Mouse (Mus musculus) forebrain, embryonic 16.5 days (tissue): ENCODE results near the gene 4930519G04Rik. TPM values are rescaled to one million over a fixed set of nuclear protein-coding genes. Genes with fewer than 3 reads are reported as not detected.
A peak's percentile ranks its signal among the peaks of the same experiment; 100 is the strongest.
"Not testable (repeated sequence)": the region's sequence is repeated elsewhere in the genome, so short reads cannot be mapped to it uniquely, and the experiment has no call there.

Experiments used
- ATAC-seq: fragments of 200-750 bp; cut with Nextera tagmentation; 2 replicates; pipeline ENCODE4 v1.8.0; 2017; ENCODE audit warnings: mild to moderate bottlenecking, moderate library complexity
- H3K27ac ChIP-seq: fragments of 300-500 bp; sonication (generic); 2 replicates; pipeline ENCODE4 v1.5.1; 2014; ENCODE audit warnings: low read length, control low read depth
- H3K27me3 ChIP-seq: fragments of 300-500 bp; sonication (generic); replicated peaks from 2 replicates; pipeline ENCODE4 v1.6.1; 2014; ENCODE audit warnings: low read length; ENCODE audit not compliant: control insufficient read depth, insufficient read depth
- H3K36me3 ChIP-seq: fragments of 300-500 bp; sonication (generic); 2 replicates; pipeline ENCODE4 v1.6.1; 2014; ENCODE audit not compliant: control insufficient read depth, insufficient read depth
- H3K4me1 ChIP-seq: fragments of 300-500 bp; sonication (generic); replicated peaks from 2 replicates; pipeline ENCODE4 v1.6.1; 2014; ENCODE audit warnings: low read length; ENCODE audit not compliant: control insufficient read depth, insufficient read depth
- H3K4me2 ChIP-seq: fragments of 300-500 bp; sonication (generic); 2 replicates; pipeline ENCODE4 v1.6.1; 2014; ENCODE audit warnings: mild to moderate bottlenecking, low read length, control low read depth
- H3K4me3 ChIP-seq: fragments of 300-500 bp; sonication (generic); replicated peaks from 2 replicates; pipeline ENCODE4 v1.5.1; 2014; ENCODE audit warnings: mild to moderate bottlenecking, low read length, control low read depth
- H3K9ac ChIP-seq: fragments of 300-500 bp; sonication (generic); replicated peaks from 2 replicates; pipeline ENCODE4 v1.6.1; 2014; ENCODE audit warnings: low read depth, low read length, control low read depth
- H3K9me3 ChIP-seq: fragments of 300-500 bp; sonication (generic); 2 replicates; pipeline ENCODE4 v1.6.1; 2016; ENCODE audit warnings: low read length; ENCODE audit not compliant: control insufficient read depth
- WGBS: fragments of 180-500 bp; shearing (Covaris S2); extraction: QIAGEN DNeasy Blood & Tissue Kit; methylation state at CpG from one replicate; pipeline ENCODE4 v1.1.7; 2014; 5-methylcytosine and 5-hydroxymethylcytosine counted together
- polyA plus RNA-seq: library from polyadenylated mRNA; unstranded; fragments of >200 nt; fragmentation: Nextera tagmentation; extraction: Ambion mirVana; gene quantifications from 2 replicates; pipeline ENCODE4 v1.2.1, GENCODE M21; 2015

Gene 4930519G04Rik
- polyA plus RNA-seq, 1 experiment from 2014 or later = not detected

DNA sequence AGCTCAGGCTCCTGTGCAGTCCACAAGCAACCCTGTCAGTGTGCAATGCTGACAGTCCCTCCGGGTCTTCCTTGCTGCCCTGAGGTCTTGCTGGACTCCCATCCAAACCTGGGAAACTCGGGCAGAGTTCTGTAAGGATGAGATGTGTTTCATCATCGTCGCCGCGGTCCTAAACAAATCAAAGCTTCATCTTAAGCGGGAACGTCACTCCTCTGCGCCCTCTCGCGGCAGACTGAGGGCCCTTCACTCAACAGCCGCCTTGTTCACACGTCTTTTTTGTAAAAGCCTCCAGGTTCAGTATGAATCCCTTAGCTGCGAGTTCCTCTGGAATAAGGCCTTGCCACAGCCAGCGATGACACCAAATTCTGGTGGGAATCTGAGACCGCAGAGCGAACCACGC is 5.8 kb downstream of the 4930519G04Rik start:
- H3K27me3 ChIP-seq = no peaks in the 10 kb centered on the region
- peak overlapping the region; percentile 35 for H3K4me3 ChIP-seq
- no peaks in the 10 kb centered on the region for H3K9me3 ChIP-seq
- no peak overlapping the region for H3K27ac ChIP-seq
- ATAC-seq = peak; percentile 63; the same call in 1 of the 2 replicates
- peaks cover 4% of the 10 kb centered on the region; the same call in 1 of the 2 replicates for H3K4me1 ChIP-seq
- H3K36me3 ChIP-seq = no peaks in the 10 kb centered on the region
- H3K9ac ChIP-seq = peak overlapping the region; percentile 62
- H3K4me2 ChIP-seq = peak overlapping the region; percentile 67
- WGBS = 4% methylated on average over 18 of the region's 18 CpGs

DNA sequence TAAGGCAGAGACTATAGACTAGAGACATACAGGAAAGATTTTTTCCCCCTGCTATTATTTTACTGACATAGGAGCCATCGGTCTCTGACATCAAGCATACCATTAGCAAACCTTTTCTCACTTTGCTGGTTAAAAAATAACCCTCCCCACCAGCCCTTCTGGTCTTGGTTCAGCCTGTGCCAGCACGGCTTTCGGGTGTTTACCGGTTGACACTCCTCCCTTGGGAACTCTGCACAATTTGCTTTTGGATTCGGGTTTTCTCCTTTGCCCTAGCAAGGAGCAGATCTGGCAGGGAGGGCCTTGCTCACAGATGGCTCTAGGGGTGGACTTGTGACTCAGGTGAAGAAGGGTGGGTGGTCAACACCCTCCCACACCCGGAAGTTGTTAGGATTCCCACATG is 8.3 kb downstream of the 4930519G04Rik start:
- WGBS = 69% methylated on average over 6 of the region's 6 CpGs
- H3K27ac ChIP-seq = no peak overlapping the region

DNA sequence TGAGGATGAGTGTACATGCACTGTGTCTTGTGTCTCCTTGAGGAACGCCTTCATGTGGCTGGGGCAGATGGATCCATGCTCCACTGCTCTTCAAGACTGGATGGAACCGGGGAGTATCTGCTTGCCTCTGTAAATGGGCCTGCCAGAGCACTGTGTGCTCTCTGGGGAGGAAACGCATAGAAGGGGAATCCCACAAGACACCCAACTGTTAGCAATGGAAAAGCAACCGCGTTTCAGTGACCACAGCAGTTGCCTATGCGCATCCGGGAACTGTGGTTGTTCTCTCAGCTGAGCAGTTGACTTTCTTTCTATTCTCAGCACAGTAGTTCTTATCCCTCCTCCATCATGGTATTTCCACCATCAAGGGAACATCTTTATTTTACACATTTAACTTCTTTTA is 11.3 kb downstream of the 4930519G04Rik start:
- Histone ChIP-seq H3K9ac (no peak overlapping the region), H3K27me3 (no peaks in the 10 kb centered on the region), H3K4me2 (no peak overlapping the region), H3K4me1 (no peaks in the 10 kb centered on the region), H3K27ac (no peak overlapping the region), H3K36me3 (no peaks in the 10 kb centered on the region), H3K4me3 (no peak overlapping the region), H3K9me3 (peaks cover 5% of the 10 kb centered on the region; the same call in 1 of the 2 replicates)
- 81% methylated on average over 7 of the region's 7 CpGs for WGBS
- no peak for ATAC-seq

More for the DNA sequence above, 8.3 kb downstream of the 4930519G04Rik start:
- Histone ChIP-seq H3K4me2 (no peak overlapping the region), H3K9me3 (no peaks in the 10 kb centered on the region), H3K4me1 (peaks cover 4% of the 10 kb centered on the region; the same call in 1 of the 2 replicates), H3K9ac (no peak overlapping the region), H3K27me3 (no peaks in the 10 kb centered on the region), H3K36me3 (no peaks in the 10 kb centered on the region), H3K4me3 (no peak overlapping the region)
- ATAC-seq = no peak

DNA sequence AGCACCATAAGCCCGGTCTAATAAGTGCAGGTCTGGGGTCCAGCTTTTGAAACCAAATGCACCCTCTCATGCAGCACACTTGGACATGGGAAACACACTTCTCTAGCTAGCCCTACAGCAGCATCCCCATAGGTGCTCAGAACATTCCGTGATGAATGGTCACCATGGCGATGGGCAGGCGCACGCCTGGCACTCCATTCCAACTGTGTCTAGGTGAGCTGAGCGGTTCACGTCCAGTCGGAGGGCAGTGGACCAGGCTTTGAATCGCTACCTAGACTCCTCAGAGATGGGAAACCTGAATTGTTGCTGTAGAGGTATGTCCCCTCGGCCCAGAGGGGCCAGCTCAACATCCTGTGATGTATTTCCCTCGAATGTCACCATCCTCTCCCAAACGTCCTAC is 11.8 kb downstream of the 4930519G04Rik start:
- 84% methylated on average over 12 of the region's 12 CpGs for WGBS
- H3K27ac ChIP-seq = no peak overlapping the region
- H3K4me2 ChIP-seq = no peak overlapping the region
- no peak overlapping the region for H3K9ac ChIP-seq
- no peaks in the 10 kb centered on the region for H3K36me3 ChIP-seq
- no peak for ATAC-seq
- H3K27me3 ChIP-seq = no peaks in the 10 kb centered on the region
- H3K4me3 ChIP-seq = no peak overlapping the region
- peaks cover 5% of the 10 kb centered on the region; the same call in 1 of the 2 replicates for H3K9me3 ChIP-seq
- H3K4me1 ChIP-seq = no peaks in the 10 kb centered on the region

DNA sequence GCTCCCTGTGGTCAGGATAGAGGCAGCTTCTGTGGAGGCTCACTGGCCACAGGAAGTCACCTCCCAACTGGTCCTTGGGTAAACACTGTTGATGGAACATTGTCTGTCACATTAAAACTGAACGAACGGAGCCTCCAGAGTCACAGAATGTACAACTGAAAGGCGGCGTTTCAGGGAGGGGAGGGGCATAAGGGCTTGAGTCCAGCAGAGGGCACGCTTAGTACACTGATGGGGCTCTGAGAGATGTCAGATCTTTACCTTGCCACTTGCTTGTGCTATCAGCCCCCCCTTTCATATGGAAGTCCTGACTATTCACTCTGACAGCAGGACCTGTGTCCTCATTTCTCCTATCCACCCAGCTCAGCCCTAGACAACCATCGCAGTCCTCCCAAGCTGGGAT is 22.4 kb downstream of the 4930519G04Rik start:
- Histone ChIP-seq H3K9me3 (no peaks in the 10 kb centered on the region), H3K9ac (no peak overlapping the region), H3K4me3 (no peak overlapping the region), H3K36me3 (no peaks in the 10 kb centered on the region), H3K27me3 (no peaks in the 10 kb centered on the region), H3K4me1 (no peaks in the 10 kb centered on the region), H3K4me2 (no peak overlapping the region), H3K27ac (no peak overlapping the region)
- no peak for ATAC-seq
- 45% methylated on average over 6 of the region's 6 CpGs for WGBS

DNA sequence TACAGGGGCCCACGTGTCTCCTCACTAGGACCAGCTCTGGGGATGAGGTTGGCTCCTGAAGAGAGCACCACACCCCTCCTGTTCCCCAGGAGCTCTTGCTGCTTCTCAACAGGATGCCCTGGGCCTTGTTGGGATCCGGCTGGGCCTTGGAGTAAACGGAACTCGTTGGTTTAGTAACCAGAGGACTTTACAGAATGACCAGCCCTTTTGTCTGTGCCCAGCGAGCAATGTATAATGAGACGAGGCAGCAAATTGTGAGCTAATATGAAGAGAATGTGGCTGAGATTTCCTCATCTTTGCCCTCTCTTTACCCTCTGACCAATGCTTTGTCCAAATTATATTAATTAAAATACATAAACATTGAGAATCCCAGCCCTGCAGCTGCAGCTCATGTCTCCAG is 22.9 kb downstream of the 4930519G04Rik start:
- no peak for ATAC-seq
- Histone ChIP-seq H3K9me3 (no peaks in the 10 kb centered on the region), H3K36me3 (no peaks in the 10 kb centered on the region), H3K4me2 (no peak overlapping the region), H3K27me3 (no peaks in the 10 kb centered on the region), H3K4me3 (no peak overlapping the region), H3K9ac (no peak overlapping the region), H3K4me1 (no peaks in the 10 kb centered on the region), H3K27ac (no peak overlapping the region)
- 11% methylated on average over 6 of the region's 6 CpGs for WGBS

DNA sequence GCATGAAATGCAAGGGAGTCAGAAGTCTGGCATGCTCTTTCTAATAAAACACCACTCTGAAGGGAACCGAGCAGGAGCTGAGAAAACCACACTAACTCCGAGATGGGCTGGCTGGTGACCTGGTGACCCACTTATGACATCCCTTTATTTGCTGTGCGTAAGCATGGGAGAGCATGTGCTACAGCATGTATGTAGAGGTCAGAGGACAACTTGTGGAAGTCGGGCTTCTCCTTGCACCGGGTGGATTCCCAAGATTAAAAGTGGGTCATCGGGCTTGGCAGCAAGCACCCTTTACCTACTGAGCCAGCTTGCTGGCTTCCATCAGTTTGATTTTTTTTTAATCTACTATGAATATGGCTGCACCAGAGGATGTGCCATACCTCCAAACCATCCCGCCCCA is 24.0 kb downstream of the 4930519G04Rik start:
- H3K9me3 ChIP-seq = no peaks in the 10 kb centered on the region
- no peak overlapping the region for H3K27ac ChIP-seq
- H3K27me3 ChIP-seq = no peaks in the 10 kb centered on the region
- whole genome bisulfite sequencing = 70% methylated on average over 7 of the region's 7 CpGs
- H3K4me2 ChIP-seq = no peak overlapping the region
- H3K4me3 ChIP-seq = no peak overlapping the region
- H3K4me1 ChIP-seq = no peaks in the 10 kb centered on the region
- no peak for ATAC-seq
- H3K9ac ChIP-seq = no peak overlapping the region
- H3K36me3 ChIP-seq = no peaks in the 10 kb centered on the region

DNA sequence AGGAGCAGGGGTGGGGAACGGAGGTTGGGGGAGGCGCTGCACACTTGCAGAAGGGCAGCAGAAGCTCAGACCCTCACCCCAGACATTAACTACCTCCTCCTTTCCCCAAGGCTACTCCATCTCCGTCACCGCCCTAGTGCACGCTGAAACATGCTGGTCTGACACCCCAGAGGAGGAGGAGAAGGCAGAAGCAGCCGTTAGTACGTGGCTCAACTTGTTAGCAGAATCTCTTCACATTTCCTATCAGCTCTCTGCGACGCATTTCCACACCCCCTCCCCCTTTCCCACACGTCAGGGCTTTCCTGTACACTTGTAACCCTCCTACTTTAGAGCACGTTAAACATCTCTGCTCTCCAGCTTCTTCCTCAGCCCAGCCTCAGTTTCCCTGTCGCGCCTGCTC is 25.9 kb downstream of the 4930519G04Rik start:
- no peak for ATAC-seq
- Histone ChIP-seq H3K9ac (no peak overlapping the region), H3K4me3 (no peak overlapping the region), H3K9me3 (no peaks in the 10 kb centered on the region), H3K27me3 (no peaks in the 10 kb centered on the region), H3K36me3 (no peaks in the 10 kb centered on the region), H3K4me1 (no peaks in the 10 kb centered on the region), H3K27ac (no peak overlapping the region), H3K4me2 (no peak overlapping the region)
- 73% methylated on average over 13 of the region's 13 CpGs for WGBS

DNA sequence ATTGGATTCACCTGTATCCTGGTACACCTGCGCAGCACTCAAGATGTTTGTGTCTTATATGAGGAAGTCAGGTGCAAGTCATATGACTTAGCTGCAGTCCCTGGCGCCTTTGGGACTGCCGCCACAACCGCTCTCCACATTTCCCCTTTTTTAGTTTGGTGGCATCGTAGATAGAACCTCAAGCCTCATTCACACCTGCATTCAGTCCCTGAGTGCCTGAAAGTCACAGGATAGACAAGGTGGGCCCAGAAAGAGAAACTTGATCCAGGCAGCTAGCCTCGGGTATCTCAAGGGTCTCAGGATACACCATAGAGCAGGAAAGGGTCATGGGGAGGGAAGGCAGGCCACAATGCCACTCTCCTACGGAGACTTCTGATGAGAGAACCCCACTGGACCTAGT is 28.9 kb downstream of the 4930519G04Rik start:
- not testable (repeated sequence) for H3K27me3 ChIP-seq, ATAC-seq, H3K4me2 ChIP-seq, H3K9ac ChIP-seq, H3K36me3 ChIP-seq, H3K4me3 ChIP-seq, H3K4me1 ChIP-seq, H3K27ac ChIP-seq, H3K9me3 ChIP-seq
- WGBS = 88% methylated on average over 6 of the region's 7 CpGs

DNA sequence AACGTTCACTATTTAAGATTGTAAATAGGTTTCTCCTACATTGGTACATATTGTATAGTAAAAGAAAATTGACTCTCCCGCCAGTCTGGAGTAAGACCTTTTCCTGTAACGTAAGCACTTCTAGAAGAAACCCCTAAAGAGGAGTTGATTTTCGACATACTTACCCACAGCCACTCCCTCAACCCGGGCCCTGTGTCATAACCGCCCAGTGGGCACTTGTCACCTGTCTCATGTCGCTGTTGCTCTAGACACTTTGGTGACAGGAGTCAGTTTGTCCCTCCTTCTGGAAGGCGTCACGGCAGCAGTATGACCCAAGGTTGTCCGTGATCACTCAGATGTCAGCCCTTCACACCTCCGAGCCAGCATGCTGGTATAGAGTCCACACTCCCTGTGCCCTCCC is 29.6 kb downstream of the 4930519G04Rik start:
- WGBS = 93% methylated on average over 11 of the region's 11 CpGs
- Histone ChIP-seq H3K4me3 (no peak overlapping the region), H3K9ac (no peak overlapping the region), H3K4me1 (no peaks in the 10 kb centered on the region), H3K36me3 (no peaks in the 10 kb centered on the region), H3K27me3 (no peaks in the 10 kb centered on the region), H3K27ac (no peak overlapping the region), H3K4me2 (no peak overlapping the region), H3K9me3 (no peaks in the 10 kb centered on the region)
- ATAC-seq = no peak
